Mouse (Mus musculus) heart, postnatal 0 days (tissue): ENCODE data around the gene Mapk14.

Source experiments
- CTCF ChIP-seq: IDR thresholded peaks from 2 replicates; pipeline ENCODE4 v1.5.1; 2016; ENCODE audit warnings: antibody characterized with exemption, control low read depth, low read depth
- EP300 ChIP-seq: IDR thresholded peaks from 2 replicates; pipeline ENCODE4 v1.6.1; 2016; ENCODE audit warnings: antibody characterized with exemption, low read depth

GRCm38 (mm10) chr17:28691687-28692340 is 685 bp downstream of the Mapk14 start:
- TF ChIP-seq CTCF (no peak; the same call in 1 of the 2 replicates), EP300 (no peak)
